Mouse (Mus musculus): ENCODE measurements at regions not wholly inside any gene's neighbourhood (a gene's known extent, or its start where the extent isn't known, plus 50 kb on each side); places are given as distances from the start of the nearest gene placed in this dataset.

GRCm38 (mm10) chr3:67661529-67661928 lies 79.0 kb downstream of the Mfsd1 start:
- H3K9ac ChIP-seq (ENCODE audit: low read depth, low read length), result no peak overlapping the region
- H3K4me1 ChIP-seq (ENCODE audit: control insufficient read depth, insufficient read depth, low read length), result no peaks in the 10 kb centered on the region
- no peaks in the 10 kb centered on the region for H3K9me3 ChIP-seq (ENCODE audit: control insufficient read depth, low read length)
- no peak for ATAC-seq (ENCODE audit: low read depth)
- no peaks in the 10 kb centered on the region for H3K27me3 ChIP-seq (replicated peaks; ENCODE audit: control insufficient read depth, insufficient read depth, low read length)
- H3K4me2 ChIP-seq (ENCODE audit: low read depth, low read length), result no peak overlapping the region
- DNase-seq (ENCODE audit: low spot score), result no peak
- no peaks in the 10 kb centered on the region for H3K36me3 ChIP-seq (ENCODE audit: control insufficient read depth, insufficient read depth, low read length)
- WGBS, result 85% methylated on average over 3 of the region's 3 CpGs
- H3K4me3 ChIP-seq (ENCODE audit: low read depth, low read length), result no peak overlapping the region
- no peak overlapping the region for H3K27ac ChIP-seq (replicated peaks; ENCODE audit: low read depth, low read length)

- Histone ChIP-seq H3K9me3 (ENCODE audit: control insufficient read depth, low read length) (no peaks in the 10 kb centered on the region), H3K9ac (ENCODE audit: low read depth, low read length) (no peak overlapping the region), H3K36me3 (ENCODE audit: control insufficient read depth, insufficient read depth, low read length) (no peaks in the 10 kb centered on the region), H3K4me1 (ENCODE audit: control insufficient read depth, insufficient read depth, low read length) (no peaks in the 10 kb centered on the region), H3K27ac (replicated peaks; ENCODE audit: low read depth, low read length) (no peak overlapping the region), H3K4me2 (ENCODE audit: low read depth, low read length) (no peak overlapping the region), H3K27me3 (replicated peaks; ENCODE audit: control insufficient read depth, insufficient read depth, low read length) (no peaks in the 10 kb centered on the region), H3K4me3 (ENCODE audit: low read depth, low read length) (no peak overlapping the region)
- no peak for DNase-seq (ENCODE audit: low spot score)
- ATAC-seq (ENCODE audit: low read depth), result no peak
- WGBS, result 62% methylated on average over 6 of the region's 6 CpGs
These were observed 126.8 kb downstream of the Mfsd1 start for GRCm38 (mm10) chr3:67709322-67709721.

- H3K36me3 ChIP-seq (ENCODE audit: control insufficient read depth, insufficient read depth, low read length), result no peaks in the 10 kb centered on the region
- H3K9ac ChIP-seq (ENCODE audit: low read depth, low read length), result no peak overlapping the region
- no peak overlapping the region for H3K4me3 ChIP-seq (ENCODE audit: low read depth, low read length)
- ATAC-seq (ENCODE audit: low read depth) (no peak), DNase-seq (ENCODE audit: low spot score) (no peak)
- H3K27me3 ChIP-seq (replicated peaks; ENCODE audit: control insufficient read depth, insufficient read depth, low read length), result no peaks in the 10 kb centered on the region
- no peaks in the 10 kb centered on the region for H3K4me1 ChIP-seq (ENCODE audit: control insufficient read depth, insufficient read depth, low read length)
- H3K27ac ChIP-seq (replicated peaks; ENCODE audit: low read depth, low read length), result no peak overlapping the region
- no peaks in the 10 kb centered on the region for H3K9me3 ChIP-seq (ENCODE audit: control insufficient read depth, low read length)
- no peak overlapping the region for H3K4me2 ChIP-seq (ENCODE audit: low read depth, low read length)
- WGBS, result 73% methylated on average over 2 of the region's 2 CpGs
These were observed 129.2 kb downstream of the Mfsd1 start for GRCm38 (mm10) chr3:67711716-67712115.

- no peak for ATAC-seq (ENCODE audit: low read depth)
- no peak for DNase-seq (ENCODE audit: low spot score)
- no peak overlapping the region for H3K9ac ChIP-seq (ENCODE audit: low read depth, low read length)
- H3K27me3 ChIP-seq (replicated peaks; ENCODE audit: control insufficient read depth, insufficient read depth, low read length), result no peaks in the 10 kb centered on the region
- H3K36me3 ChIP-seq (ENCODE audit: control insufficient read depth, insufficient read depth, low read length), result no peaks in the 10 kb centered on the region
- no peak overlapping the region for H3K27ac ChIP-seq (replicated peaks; ENCODE audit: low read depth, low read length)
- 90% methylated on average over 3 of the region's 3 CpGs for WGBS
- no peaks in the 10 kb centered on the region for H3K9me3 ChIP-seq (ENCODE audit: control insufficient read depth, low read length)
- H3K4me2 ChIP-seq (ENCODE audit: low read depth, low read length), result no peak overlapping the region
- no peak overlapping the region for H3K4me3 ChIP-seq (ENCODE audit: low read depth, low read length)
- H3K4me1 ChIP-seq (ENCODE audit: control insufficient read depth, insufficient read depth, low read length), result no peaks in the 10 kb centered on the region
These were observed 149.4 kb downstream of the Mfsd1 start for GRCm38 (mm10) chr3:67731921-67732320.

- Histone ChIP-seq H3K9me3 (ENCODE audit: control insufficient read depth, low read length) (no peaks in the 10 kb centered on the region), H3K27me3 (replicated peaks; ENCODE audit: control insufficient read depth, insufficient read depth, low read length) (no peaks in the 10 kb centered on the region), H3K4me3 (ENCODE audit: low read depth, low read length) (no peak overlapping the region), H3K4me2 (ENCODE audit: low read depth, low read length) (no peak overlapping the region), H3K36me3 (ENCODE audit: control insufficient read depth, insufficient read depth, low read length) (no peaks in the 10 kb centered on the region), H3K9ac (ENCODE audit: low read depth, low read length) (no peak overlapping the region), H3K27ac (replicated peaks; ENCODE audit: low read depth, low read length) (no peak overlapping the region), H3K4me1 (ENCODE audit: control insufficient read depth, insufficient read depth, low read length) (no peaks in the 10 kb centered on the region)
- 81% methylated on average over 2 of the region's 2 CpGs for WGBS
- no peak for ATAC-seq (ENCODE audit: low read depth)
- no peak for DNase-seq (ENCODE audit: low spot score)
These were observed 150.3 kb downstream of the Mfsd1 start for GRCm38 (mm10) chr3:67732858-67733257.

- Histone ChIP-seq H3K9me3 (ENCODE audit: control insufficient read depth, low read length) (no peaks in the 10 kb centered on the region), H3K4me3 (ENCODE audit: low read depth, low read length) (no peak overlapping the region), H3K9ac (ENCODE audit: low read depth, low read length) (no peak overlapping the region), H3K4me1 (ENCODE audit: control insufficient read depth, insufficient read depth, low read length) (no peaks in the 10 kb centered on the region), H3K4me2 (ENCODE audit: low read depth, low read length) (no peak overlapping the region), H3K36me3 (ENCODE audit: control insufficient read depth, insufficient read depth, low read length) (no peaks in the 10 kb centered on the region), H3K27me3 (replicated peaks; ENCODE audit: control insufficient read depth, insufficient read depth, low read length) (no peaks in the 10 kb centered on the region), H3K27ac (replicated peaks; ENCODE audit: low read depth, low read length) (no peak overlapping the region)
- ATAC-seq (ENCODE audit: low read depth) (no peak), DNase-seq (ENCODE audit: low spot score) (no peak)
- 84% methylated on average over 2 of the region's 2 CpGs for WGBS
These were observed 137.8 kb upstream of the Iqcj start for GRCm38 (mm10) chr3:67754256-67754655.

GRCm38 (mm10) chr3:67768603-67769002 lies 123.4 kb upstream of the Iqcj start:
- DNase-seq (ENCODE audit: low spot score) (no peak), ATAC-seq (ENCODE audit: low read depth) (no peak)
- H3K4me1 ChIP-seq (ENCODE audit: control insufficient read depth, insufficient read depth, low read length), result no peaks in the 10 kb centered on the region
- no peaks in the 10 kb centered on the region for H3K27me3 ChIP-seq (replicated peaks; ENCODE audit: control insufficient read depth, insufficient read depth, low read length)
- H3K4me3 ChIP-seq (ENCODE audit: low read depth, low read length), result no peak overlapping the region
- no peak overlapping the region for H3K9ac ChIP-seq (ENCODE audit: low read depth, low read length)
- no peaks in the 10 kb centered on the region for H3K36me3 ChIP-seq (ENCODE audit: control insufficient read depth, insufficient read depth, low read length)
- no peak overlapping the region for H3K4me2 ChIP-seq (ENCODE audit: low read depth, low read length)
- H3K27ac ChIP-seq (replicated peaks; ENCODE audit: low read depth, low read length), result no peak overlapping the region
- 75% methylated on average over 2 of the region's 2 CpGs for WGBS
- no peaks in the 10 kb centered on the region for H3K9me3 ChIP-seq (ENCODE audit: control insufficient read depth, low read length)

- Histone ChIP-seq H3K36me3 (ENCODE audit: control insufficient read depth, insufficient read depth, low read length) (no peaks in the 10 kb centered on the region), H3K9me3 (ENCODE audit: control insufficient read depth, low read length) (no peaks in the 10 kb centered on the region), H3K4me3 (ENCODE audit: low read depth, low read length) (no peak overlapping the region), H3K27me3 (replicated peaks; ENCODE audit: control insufficient read depth, insufficient read depth, low read length) (no peaks in the 10 kb centered on the region), H3K4me1 (ENCODE audit: control insufficient read depth, insufficient read depth, low read length) (no peaks in the 10 kb centered on the region), H3K9ac (ENCODE audit: low read depth, low read length) (no peak overlapping the region), H3K4me2 (ENCODE audit: low read depth, low read length) (no peak overlapping the region), H3K27ac (replicated peaks; ENCODE audit: low read depth, low read length) (no peak overlapping the region)
- DNase-seq (ENCODE audit: low spot score), result no peak
- ATAC-seq (ENCODE audit: low read depth), result no peak
- WGBS, result 78% methylated on average over 2 of the region's 2 CpGs
These were observed 118.6 kb upstream of the Iqcj start for GRCm38 (mm10) chr3:67773403-67773802.

- no peak overlapping the region for H3K4me2 ChIP-seq (ENCODE audit: low read depth, low read length)
- no peaks in the 10 kb centered on the region for H3K27me3 ChIP-seq (replicated peaks; ENCODE audit: control insufficient read depth, insufficient read depth, low read length)
- no peak overlapping the region for H3K27ac ChIP-seq (replicated peaks; ENCODE audit: low read depth, low read length)
- DNase-seq (ENCODE audit: low spot score), result no peak
- H3K4me3 ChIP-seq (ENCODE audit: low read depth, low read length), result no peak overlapping the region
- H3K36me3 ChIP-seq (ENCODE audit: control insufficient read depth, insufficient read depth, low read length), result no peaks in the 10 kb centered on the region
- no peak overlapping the region for H3K9ac ChIP-seq (ENCODE audit: low read depth, low read length)
- no peak for ATAC-seq (ENCODE audit: low read depth)
- no peaks in the 10 kb centered on the region for H3K4me1 ChIP-seq (ENCODE audit: control insufficient read depth, insufficient read depth, low read length)
- no peaks in the 10 kb centered on the region for H3K9me3 ChIP-seq (ENCODE audit: control insufficient read depth, low read length)
- 77% methylated on average over 4 of the region's 4 CpGs for WGBS
These were observed 109.8 kb upstream of the Iqcj start for GRCm38 (mm10) chr3:67782177-67782576.

Measured in embryonic facial prominence, embryonic 14.5 days (tissue).